Mouse (Mus musculus) ovary, postnatal 10 days (tissue): ENCODE results near the gene Ltbp1.

Source experiments
- DNase-seq: peaks from one replicate; pipeline ENCODE4 v3.0.0; 2022; ENCODE audit warnings: low spot score

Gene Ltbp1

DNA sequence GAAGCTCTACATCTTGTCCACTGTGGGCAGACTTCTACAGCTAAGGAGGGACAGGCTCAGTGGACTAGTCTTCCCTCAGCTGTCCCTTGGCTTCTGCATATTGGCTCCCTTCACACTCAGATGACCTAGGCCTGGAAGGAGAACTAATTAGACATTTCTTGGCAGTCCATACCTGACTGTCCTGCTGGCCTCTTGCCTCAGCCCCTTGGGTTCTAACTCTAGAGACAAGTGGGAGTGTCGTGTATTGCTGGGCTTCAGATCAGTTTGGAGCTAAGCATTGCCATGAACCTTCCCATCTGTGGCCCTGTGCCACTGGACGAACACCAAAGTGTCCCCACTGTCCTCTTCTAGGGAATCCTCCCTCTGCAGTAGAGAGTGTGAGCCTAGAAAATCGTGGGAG is 288.4 kb downstream of the Ltbp1 start:
- DNase-seq = peak; percentile 14

DNA sequence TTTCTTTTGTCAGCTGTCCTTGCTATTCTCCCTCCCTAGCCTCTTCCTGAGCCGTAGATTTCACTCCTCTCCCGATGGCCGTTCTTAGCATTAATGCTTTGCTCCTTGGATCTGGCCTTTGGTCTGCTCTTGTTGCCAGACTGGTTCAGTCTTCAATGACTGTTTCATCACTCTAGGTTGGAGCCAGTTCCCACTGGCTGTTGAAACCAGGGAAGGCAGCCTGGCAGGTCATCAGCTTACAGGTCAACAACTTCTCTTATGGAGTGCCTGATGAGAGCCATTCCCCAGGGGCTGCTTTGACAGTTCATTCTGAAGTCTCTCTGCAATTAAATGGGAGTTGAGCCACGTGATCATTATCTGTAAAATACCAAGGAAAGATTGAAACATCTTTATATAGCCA is 295.5 kb downstream of the Ltbp1 start:
- DNase-seq = no peak

DNA sequence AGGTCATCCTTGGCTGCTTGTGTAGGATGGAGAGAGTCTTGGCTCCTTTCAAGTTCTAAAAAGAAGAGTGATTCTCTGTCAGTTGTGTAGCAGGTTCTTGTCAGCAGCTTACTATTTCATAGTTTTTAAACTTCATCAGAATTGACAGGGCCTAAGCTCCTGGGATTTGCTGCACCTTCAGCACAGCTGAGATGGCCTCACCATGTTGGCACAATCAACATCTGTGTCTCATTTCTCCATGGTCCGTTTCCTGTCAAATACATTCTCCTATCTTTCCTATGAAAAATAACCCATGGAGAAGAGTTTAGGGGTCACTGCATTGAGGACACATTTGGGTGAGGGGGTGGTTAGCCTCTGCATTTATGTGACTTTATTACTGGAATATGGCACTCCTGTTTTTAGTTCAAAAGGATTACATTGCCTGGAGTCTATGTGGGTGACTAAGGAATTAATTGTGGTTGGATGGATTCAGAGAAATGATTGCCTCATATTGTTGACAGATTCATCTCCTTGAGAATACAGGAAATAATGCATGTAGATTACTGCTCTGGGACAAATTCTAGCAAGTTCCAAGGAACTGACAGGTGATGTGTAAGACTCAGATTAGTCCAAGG is 299.5 kb downstream of the Ltbp1 start:
- no peak for DNase-seq

DNA sequence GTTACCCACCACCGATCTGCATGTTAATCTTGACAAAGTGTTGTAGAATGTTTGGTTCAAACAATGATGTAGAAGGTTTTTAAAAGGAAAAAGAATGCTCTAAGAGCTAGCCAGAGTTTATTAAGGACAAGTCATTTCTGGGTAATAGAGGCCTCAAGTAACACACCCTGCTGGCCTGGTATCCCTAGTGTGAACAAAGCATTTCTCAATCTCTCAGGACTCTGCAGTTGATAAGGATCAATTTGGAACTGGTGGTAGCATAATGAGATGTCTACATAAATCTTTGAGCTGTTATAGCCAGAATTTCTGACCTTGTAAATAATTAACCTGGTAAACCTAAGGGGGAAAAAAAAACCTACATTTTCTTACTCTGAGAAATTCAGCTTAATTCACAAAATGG is 300.3 kb downstream of the Ltbp1 start:
- DNase-seq = no peak

DNA sequence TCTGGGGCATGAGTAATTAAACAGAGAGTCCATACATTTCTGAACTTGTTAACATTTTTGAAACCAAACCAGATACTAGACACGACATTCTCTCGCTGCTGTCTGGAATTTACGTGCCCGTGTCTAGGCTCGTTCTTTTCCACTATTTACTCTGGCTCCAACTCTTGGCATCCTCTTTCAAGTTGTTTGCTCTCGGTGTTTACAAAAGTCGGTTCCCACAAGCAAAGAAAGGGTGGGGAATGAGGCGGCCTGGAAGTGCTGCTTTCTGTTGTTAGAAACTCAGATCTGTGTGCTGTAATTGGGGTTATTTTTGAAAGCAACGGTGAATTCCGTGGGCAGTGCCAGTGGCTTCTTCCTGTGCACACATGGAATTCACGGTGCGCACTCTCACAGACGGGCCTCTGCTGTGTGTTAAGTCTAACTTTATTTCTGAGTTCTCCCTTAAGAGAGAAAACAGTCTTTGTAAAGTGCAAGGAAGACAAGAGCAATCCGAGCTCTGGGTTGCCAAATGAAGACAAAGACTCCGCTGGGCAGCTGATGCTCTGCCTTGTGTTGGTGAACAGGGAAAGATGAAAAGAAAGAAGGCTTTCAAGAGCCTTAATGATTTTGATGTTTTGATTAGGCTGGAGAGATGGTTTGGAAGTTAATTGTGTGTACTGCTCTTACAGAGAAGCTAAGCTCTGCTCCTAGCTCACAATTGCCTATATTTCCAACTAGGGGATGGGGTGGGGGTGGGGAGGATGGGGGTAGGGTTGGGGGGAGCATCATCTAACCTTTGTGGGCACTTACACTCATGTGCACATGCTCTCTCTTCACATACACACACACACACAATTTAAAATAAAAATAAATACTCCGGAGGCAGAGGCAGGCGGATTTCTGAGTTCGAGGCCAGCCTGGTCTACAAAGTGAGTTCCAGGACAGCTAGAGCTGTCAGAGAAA is 302.0 kb downstream of the Ltbp1 start:
- no peak for DNase-seq

DNA sequence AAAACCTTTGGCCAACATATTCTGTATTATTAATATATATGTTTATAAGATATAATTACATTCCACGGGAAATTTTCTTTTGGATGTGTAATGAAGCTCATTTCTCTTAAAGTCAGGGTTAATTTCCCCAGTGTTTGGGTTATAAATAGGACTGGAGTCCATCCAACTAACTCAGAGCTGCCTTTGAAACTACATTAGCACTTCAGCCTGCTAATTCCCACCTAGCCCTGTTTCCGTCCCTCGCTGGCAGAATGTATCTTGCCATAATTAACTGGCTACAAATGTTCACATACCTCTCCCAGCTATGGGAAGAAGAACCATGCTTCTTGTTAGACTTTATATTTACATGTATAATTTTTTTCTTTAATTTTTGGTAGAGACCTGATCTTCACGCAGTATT is 311.7 kb downstream of the Ltbp1 start:
- DNase-seq = no peak

DNA sequence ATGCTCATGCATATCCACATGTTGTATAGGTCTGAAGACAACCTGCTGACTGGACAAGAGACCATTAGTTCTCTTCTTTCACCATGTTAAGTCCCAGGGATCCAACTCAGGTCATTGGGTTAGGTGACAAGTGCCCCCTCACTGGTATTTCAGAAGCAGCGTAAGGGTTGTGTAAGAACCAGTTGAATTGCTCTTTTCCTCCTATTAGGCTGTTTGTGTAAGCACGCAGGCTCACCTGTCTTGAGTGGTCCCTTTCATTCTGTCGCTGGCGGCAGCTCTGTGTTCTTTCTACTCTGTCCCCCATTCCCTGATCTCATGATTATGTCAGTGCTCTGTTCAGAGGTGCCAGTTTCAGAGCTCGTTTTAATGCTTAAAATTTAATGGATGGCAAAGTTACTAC is 317.9 kb downstream of the Ltbp1 start:
- DNase-seq = no peak

DNA sequence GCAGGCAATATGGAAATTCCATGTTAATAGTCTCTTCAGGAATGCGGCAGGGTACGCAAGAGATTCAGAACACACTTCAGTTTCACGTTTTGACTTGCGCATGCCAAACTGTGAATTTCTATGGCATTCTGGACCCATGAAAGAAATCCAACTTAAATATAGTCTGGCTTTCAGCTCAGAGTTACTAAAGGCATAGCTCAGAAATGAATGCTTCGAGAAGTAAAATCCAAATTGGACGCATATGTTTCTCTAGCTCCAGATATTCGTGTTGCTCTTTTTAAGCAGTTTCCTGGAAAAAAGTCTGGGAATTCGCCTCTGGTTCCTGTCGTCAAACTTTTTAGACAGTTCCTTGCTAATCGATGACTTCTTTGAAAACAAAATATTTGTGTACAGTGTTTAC is 318.4 kb downstream of the Ltbp1 start:
- DNase-seq = no peak

DNA sequence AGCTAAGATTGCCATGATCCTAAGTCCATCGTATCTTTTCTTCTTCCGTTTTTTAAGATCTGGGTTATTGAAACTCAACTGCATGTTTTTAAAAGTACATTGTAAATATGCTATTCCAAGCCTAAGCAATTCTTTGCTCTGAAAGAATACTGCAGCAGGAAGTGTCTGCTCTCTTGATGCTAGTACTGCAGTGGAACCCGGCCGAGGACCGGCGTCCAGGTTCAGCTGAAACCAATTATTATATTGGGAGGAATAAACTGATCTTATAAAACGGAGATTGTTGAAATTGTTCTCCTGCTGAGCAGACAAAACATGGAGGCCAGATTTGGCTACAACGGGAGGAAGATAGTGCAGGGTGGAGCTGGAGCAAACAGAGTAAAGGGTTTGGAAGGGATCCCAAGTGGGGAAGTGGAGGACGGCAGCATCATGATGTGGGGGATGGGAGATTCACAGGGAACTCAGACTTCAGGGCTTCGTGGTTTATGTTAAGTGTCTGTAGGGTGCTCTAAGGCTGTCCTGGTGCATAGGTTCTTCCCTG is 322.8 kb downstream of the Ltbp1 start:
- DNase-seq = no peak

DNA sequence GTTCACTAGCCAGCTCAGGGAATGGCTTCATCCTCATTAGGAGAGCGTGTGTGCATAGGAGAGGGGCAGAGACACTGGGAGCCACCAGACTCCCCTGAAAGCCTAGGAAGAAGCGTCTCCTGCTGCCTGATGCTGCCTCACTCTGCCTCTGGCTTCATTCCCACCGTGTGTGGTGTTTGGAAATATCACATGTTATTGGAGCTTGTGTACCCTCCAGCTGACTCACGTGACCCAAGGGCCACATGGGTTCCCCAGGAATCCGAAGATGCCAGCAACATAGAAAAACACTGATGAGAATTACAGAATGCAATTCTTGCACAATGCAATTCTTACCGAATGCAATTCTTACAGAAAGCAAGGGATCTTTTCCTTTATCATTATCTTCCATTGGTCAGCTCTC is 325.0 kb downstream of the Ltbp1 start:
- no peak for DNase-seq

DNA sequence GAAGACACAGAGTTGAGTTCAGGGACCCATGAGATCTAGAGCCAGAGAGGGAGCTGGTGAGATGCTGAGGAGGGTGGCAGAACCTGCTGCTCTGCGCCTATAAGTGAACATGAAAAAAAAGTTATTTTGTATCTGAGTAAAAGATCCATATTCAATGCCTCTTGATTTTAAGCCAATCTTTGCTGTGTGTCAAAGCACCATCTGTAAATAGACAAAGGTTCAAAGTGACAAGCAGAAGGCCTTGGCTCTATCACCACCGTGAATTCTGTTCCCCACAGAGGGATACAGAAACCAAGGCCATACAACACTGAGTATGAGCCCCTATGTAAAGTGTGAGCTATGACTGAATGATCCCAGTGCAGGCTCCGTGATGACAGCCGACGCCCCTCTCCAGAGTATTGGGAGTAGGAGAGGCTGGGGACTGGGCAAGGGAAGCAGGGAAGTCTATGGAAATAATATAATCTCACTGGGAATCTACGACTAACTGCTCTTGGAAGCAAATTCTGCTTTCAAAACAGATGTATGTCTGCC is 326.1 kb downstream of the Ltbp1 start:
- DNase-seq = no peak

DNA sequence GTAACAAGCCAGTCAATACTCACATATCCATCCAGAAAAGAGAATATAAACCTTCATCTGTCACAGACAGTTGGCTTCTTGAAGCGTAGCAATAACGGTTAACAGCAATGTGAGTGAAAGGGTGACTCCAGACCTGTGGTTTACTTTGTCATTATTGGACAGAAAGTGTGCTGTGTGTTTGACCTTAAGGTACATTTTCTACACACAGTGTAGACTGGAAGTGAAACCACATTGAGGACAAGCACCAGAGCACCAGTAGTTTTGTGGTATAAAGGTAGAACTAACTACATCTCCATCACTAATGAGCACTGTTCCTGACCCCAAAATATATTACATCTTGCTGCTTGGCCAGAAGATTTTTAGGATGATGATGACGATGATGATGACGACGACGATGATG is 326.9 kb downstream of the Ltbp1 start:
- DNase-seq = no peak

DNA sequence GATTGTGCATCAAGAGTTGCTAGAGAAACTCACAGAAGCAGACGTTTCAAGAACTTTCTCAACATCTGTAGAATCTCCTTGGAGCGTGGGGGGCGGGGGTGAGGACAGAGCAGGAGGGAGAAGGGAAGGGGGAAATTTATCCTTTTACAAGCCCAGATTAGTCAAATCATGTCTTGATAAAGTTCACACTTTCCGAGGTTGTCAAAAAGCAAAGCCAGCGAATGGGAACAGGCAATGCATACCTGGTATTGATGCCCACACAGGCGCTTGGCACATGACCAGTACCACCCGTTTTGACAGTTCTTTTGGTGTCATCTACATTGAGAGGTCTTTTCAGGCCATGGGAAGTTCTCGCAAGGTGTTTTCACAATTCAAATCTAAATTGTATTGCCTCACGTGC is 327.6 kb downstream of the Ltbp1 start:
- no peak for DNase-seq

DNA sequence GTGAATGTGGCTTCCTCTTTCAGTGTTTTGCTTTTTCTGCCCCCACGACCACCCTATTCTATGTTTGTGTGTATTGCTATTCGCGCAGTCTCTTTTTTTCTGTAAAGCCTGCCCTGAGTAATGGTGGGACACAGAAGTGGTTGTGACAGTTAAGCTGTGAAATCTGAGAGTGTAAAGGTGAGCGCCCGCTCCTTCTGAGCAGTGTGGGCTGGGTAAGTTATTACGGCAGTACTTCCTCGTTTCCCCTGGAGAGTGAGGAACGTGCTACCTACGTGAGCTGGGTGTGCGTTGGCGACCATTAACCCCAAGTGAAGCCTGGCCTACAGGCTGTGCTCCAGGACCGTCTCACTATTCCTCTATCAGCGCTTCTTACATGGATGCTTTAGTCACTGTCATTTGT is 328.4 kb downstream of the Ltbp1 start:
- DNase-seq = no peak

DNA sequence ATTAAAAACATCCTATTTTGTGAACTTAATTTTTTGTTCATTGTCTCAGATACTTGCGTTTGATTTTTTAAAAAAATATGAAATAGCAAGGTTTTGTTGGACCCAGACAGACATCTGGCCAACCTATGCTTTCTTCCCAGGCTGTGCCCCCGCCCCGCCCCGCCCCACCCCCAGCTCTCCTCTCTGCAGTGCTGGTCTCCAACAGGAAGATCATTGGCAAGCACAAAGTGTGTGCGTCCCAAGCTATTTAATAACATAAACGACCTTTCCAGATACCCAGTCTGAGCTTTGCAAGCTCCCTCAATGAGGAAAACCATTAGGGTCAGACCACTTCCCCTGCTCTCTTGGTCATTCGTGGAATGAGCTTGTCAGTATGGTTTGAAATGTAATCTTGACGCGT is 330.3 kb downstream of the Ltbp1 start:
- no peak for DNase-seq

DNA sequence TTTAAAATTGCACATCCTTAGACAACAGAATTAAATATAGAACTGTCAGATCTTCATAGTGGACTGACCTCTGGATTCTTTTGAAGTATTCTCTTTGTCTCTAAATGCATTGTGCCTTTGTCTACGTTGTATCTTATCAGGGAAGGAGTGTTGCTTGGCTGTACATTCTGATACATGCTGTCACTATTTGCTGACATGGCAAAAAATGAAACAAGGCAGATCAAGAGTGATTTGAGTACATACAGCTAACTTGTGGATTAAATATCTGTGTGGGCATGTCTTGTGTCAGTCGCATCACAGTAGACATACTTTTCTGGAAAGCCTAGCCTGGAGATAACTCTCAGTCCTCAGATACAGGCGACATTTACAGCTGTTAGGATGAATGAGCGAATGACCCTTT is 335.9 kb downstream of the Ltbp1 start:
- no peak for DNase-seq

DNA sequence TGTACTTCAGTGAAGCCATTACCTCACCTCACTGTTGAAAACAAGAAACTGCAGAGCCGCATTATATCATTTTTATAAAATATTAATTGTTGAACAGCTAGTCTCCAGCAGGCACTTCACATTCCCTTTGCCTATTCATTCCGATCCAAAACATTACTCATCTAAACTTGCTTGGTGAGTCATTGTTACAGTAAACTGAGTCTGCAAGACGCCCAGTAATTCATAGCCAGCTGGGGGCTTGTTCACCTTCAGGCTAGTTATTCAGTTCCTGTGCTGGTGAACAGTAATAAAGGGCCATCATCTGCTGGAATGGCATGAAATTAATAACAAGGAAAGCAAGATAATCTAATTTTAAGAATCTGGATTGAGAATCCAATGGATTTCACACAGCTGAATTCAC is 339.7 kb downstream of the Ltbp1 start:
- DNase-seq = no peak

DNA sequence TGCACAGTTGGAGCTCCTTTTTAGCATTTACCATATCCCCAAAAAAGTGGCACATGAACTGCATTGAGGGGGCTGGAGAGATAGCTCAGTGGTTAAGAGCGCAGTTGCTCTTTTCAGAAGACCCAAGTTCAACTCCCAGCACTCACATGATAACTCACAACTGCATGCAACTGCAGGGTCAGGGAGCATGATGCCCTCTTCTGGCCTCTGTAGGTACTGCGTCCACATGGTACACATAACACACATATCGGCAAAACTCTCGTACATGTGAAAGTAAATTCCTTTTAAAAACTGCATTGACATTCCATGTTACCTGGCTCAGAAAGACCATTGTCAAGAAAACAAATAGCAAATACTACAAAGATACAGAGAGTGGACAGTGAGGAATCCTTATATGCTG is 342.0 kb downstream of the Ltbp1 start:
- no peak for DNase-seq

DNA sequence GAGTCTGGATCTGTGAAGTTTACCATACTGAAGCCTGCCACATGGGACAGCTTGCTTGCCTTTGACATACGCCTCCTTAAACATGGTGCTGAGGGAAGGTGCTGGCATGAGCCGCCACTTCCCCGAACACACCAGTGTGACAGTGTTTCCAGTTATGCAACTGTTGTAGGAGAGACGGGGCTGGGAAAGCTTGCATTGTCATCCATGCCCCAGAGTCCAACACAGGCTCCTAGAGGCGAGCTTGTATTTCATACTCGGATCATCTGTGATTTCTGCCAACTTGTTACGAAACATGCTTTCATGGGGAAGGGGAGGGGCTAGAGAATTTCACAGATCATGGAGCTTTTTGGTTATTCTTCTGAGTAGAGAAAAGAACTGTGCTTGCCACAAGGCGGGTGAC is 343.7 kb downstream of the Ltbp1 start:
- no peak for DNase-seq

DNA sequence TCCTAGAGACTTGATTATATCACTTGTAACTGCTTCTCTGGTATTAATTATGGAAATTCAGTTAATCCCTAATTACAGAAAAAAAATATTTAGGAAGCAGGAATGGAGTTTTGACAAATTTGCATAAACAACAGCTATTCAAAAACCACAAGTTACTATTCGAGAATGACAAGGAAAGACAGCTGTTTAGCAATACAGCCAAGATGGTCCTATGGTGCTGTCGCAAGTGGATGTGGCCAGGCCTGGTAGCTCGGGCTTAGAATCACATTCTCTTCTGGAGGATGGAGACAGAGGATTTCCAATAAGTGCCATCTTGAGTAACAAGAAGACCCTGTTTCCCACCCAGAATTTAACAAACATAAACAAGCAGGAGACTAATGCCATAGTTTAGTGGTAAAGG is 344.2 kb downstream of the Ltbp1 start:
- no peak for DNase-seq

DNA sequence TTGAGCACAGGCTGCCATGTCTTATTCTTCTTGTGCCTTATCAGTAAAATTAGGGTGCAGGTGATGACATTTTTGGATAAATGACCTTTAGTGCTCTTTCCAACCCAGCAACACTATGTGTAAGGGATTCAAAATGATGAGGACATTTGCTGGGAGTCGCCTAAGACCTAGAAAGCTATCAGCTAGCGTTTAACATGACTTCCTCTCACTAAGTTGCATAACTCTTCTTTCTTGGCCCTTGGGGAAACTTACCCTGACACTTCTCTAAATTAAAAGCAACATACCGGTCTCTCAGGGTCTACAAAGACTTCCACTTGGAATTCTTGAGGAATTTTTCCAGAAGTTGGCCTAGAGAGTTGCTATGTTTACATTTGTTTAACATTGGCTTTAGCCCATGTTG is 348.0 kb downstream of the Ltbp1 start:
- DNase-seq = no peak

DNA sequence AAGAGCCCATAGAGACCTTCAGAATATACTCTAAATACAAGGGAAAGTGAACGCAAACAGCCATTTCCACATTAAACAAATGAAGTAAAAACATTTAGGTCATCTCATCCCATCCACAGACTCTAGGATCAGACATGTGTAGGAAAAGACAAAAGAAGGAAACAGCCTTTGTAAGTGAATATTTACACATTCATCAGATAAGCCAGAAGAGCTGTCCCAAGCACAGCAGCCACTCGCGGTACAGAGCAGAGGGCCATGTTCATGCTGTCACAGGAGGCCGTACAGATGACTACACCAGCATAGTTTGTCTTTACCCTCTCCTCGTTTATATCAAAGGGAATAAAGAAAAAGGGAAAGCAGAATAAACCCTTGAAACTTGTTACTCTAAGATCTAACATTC is 350.1 kb downstream of the Ltbp1 start:
- DNase-seq = no peak

DNA sequence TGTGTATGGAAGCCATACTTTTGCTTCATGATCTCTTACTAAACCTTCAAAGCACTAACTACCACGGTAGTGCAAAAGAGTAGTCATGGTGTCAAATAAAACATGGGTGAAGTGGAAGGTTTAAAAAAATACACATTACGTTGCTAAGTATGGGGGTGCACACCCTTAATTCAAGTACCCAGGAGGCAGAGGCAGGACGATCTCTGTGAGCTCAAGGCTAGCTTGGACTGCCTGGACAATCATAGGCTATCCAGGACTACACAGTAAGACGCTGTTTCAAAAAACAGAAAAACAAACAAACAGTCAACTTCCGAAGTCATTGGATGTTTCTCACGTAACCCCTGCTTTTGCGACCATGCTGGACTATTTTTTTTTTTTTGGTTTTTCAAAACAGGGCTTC is 354.7 kb downstream of the Ltbp1 start:
- DNase-seq = no peak
